Mouse (Mus musculus): ENCODE results near the gene Nrxn3.

DNA sequence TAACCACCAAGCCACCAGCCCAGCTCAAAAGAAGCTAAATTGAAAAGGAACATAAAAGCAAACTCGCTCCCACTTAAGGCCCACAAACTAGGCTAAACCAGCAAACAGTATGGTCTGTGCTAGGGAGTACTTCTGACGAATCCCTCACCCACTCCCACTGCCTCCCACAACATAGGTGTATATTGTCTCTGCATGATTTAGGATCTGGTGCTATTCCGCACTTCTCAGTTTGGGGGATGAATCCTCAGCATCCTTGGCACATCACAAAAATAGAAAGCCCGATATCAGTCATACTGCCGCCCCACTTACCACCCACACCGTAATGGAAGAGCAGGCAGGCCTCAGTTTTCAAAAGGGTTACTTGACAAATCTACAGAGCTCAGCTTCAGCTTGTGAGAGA is 1072.1 kb downstream of the Nrxn3 start:
- TF ChIP-seq CTCF (IDR thresholded peaks at IDR 0.05; ENCODE audit: extremely low read depth, insufficient read length, insufficient replicate concordance, low read depth, low read length) (no peak), POLR2A (IDR thresholded peaks at IDR 0.05; ENCODE audit: low read depth, low read length) (no peak)
